Mouse (Mus musculus) embryo, embryonic 10 days (tissue): ENCODE measurements around the gene Adam12.

Experiments used
- DNase-seq: peaks from one replicate; pipeline ENCODE4 v3.0.0-alpha.2; 2015; ENCODE audit warnings: low spot score

Adam12 gene

GRCm38 (mm10) chr7:134224741-134225612 lies 7.0 kb downstream of the Adam12 start:
- DNase-seq = peak; percentile 81

- DNase-seq = no peak
Measured at GRCm38 (mm10) chr7:134224421-134224740, 7.6 kb downstream of the Adam12 start.

- peak; percentile 84 for DNase-seq
Measured at GRCm38 (mm10) chr7:134223444-134224161, 8.3 kb downstream of the Adam12 start.

GRCm38 (mm10) chr7:134207956-134208355 lies 24.0 kb downstream of the Adam12 start:
- DNase-seq = no peak

GRCm38 (mm10) chr7:134193089-134193488 lies 38.9 kb downstream of the Adam12 start:
- peak; percentile 41 for DNase-seq

- no peak for DNase-seq
Measured at GRCm38 (mm10) chr7:134190101-134190500, 41.8 kb downstream of the Adam12 start.

GRCm38 (mm10) chr7:134188565-134188964 lies 43.4 kb downstream of the Adam12 start:
- no peak for DNase-seq

GRCm38 (mm10) chr7:134187946-134188345 lies 44.0 kb downstream of the Adam12 start:
- no peak for DNase-seq

- no peak for DNase-seq
Measured at GRCm38 (mm10) chr7:134186497-134186896, 45.4 kb downstream of the Adam12 start.

- DNase-seq = no peak
Measured at GRCm38 (mm10) chr7:134185751-134186150, 46.2 kb downstream of the Adam12 start.

- no peak for DNase-seq
Measured at GRCm38 (mm10) chr7:134181717-134182116, 50.2 kb downstream of the Adam12 start.

- no peak for DNase-seq
Measured at GRCm38 (mm10) chr7:134181056-134181455, 50.9 kb downstream of the Adam12 start.

GRCm38 (mm10) chr7:134177051-134177450 lies 54.9 kb downstream of the Adam12 start:
- DNase-seq = no peak

- no peak for DNase-seq
Measured at GRCm38 (mm10) chr7:134175201-134175600, 56.7 kb downstream of the Adam12 start.

GRCm38 (mm10) chr7:134173442-134174090 lies 58.4 kb downstream of the Adam12 start:
- no peak for DNase-seq

- DNase-seq = no peak
Measured at GRCm38 (mm10) chr7:134170180-134170910, 61.6 kb downstream of the Adam12 start.

- DNase-seq = no peak
Measured at GRCm38 (mm10) chr7:134169780-134170179, 62.2 kb downstream of the Adam12 start.

GRCm38 (mm10) chr7:134167586-134167985 lies 64.4 kb downstream of the Adam12 start:
- DNase-seq = peak; percentile 18

GRCm38 (mm10) chr7:134163751-134164150 lies 68.2 kb downstream of the Adam12 start:
- DNase-seq = no peak

- no peak for DNase-seq
Measured at GRCm38 (mm10) chr7:134162886-134163285, 69.1 kb downstream of the Adam12 start.

- DNase-seq = no peak
Measured at GRCm38 (mm10) chr7:134159608-134160007, 72.3 kb downstream of the Adam12 start.

GRCm38 (mm10) chr7:134151330-134151729 lies 80.6 kb downstream of the Adam12 start:
- DNase-seq = no peak
